Mouse (Mus musculus) left cerebral cortex, postnatal 10 days (tissue): ENCODE measurements around the gene Osm. TPM values are rescaled to one million over a fixed set of nuclear protein-coding genes. Genes with fewer than 3 reads are reported as not detected.

Source experiments
- DNase-seq, 2 experiments: peaks; one replicate each; pipeline ENCODE4 v3.0.0; 2021 to 2022; ENCODE audit warnings: low spot score in 2 of 2, mixed read lengths in 1 of 2; ENCODE audit errors: extremely low spot score in 1 of 2
- intact Hi-C: fragments of 180-260 bp; cut with DNase I; formaldehyde crosslinking; loops from one replicate; pipeline ENCODE4 v1.15.1; 2025
- total RNA-seq, 2 experiments: library from RNA; stranded (reverse); gene quantifications; 2 replicates each; pipeline ENCODE4 v1.2.3; 2021

Osm gene
- total RNA-seq, result not detected

DNA sequence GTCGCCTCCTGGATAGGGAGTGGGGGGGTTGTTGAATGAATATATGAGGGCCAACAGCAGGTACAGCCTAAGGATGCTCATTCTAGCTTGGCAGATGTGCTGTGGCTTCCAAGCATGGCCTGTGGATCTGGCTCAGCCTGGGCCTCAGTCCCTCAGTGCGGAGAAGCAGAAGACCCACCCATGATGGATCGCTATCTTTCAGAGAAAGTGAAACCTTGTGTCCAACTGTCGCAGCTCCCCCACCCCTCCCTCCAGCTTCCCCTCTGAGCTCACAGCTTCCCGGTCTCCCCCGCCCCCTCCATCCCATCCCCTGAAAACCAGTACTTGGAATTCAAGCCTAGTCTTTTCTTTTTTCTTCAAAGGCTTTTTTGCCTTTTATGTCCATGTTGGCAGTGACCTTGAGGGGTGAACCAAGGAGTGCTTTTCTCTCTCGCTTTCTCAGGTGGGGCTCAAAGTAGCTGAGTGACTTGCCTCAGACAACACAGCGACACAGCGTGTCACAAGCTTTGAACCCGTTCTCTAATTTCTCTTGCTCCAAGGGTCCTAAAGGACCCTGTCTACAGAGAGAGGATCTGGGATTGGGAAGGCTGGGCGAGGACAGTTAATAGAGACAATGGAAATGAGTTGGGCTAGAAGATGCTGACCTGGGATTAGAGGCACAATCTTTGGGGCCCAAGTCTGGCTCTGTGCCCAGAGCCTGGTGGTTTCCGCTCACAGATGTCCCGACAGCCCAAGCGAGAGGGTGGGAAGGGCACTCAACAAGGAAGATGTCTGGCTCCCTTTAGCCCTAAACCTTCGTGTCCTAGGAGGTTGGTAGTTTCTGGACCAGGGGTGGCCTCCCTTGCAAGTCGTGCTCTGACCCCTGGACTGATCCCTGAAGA lies at the start of gene Osm:
Osm (plus strand) TSS at position 756 of the 881 bp plus-strand sequence.
- intact Hi-C loops, result no loop called here
- no peak for DNase-seq

DNA sequence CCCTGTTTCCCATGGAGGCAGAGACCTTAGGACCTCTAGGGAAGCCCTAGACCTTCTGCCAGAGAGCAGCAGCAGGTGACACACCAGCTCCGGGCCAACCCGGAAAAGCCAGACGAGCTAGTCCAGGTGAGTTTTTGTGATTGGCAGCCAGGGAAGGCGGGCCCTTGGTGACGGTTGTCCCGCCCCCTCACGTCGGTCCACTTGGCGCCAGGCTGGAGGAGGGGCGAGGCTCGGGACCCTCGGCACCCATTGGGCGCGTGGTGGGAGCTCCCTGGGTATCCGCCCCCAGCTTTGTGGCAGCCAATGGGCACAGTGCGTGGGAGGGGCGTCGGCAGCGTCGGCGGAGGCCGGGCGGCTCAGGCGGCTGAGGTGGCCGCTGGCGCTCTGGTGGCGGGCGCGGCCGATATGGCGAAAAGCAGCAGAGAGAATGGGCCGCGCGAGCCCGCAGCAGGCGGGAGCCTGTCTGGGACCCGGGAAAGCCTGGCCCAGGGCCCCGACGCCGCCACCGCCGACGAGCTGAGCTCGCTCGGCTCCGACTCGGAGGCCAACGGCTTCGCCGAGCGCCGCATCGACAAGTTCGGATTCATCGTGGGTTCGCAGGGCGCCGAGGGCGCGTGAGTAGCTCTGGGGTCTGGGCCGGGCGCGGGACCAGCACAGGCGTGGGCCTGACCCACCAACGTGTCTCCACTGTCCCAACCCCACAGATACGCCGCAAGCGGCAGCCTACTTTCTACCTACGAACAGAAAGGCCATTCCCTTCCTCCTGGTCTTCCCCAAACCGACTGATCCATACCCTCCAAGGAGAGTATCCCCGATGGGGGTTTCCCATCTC lies 49.5 kb upstream of the Osm start, which contains the start of gene Tbc1d10a:
Tbc1d10a (plus strand) TSS at position 304 of the 832 bp plus-strand sequence.
- DNase-seq, result peak; percentile 97 to 100
- intact Hi-C loops, result no loop called here

DNA sequence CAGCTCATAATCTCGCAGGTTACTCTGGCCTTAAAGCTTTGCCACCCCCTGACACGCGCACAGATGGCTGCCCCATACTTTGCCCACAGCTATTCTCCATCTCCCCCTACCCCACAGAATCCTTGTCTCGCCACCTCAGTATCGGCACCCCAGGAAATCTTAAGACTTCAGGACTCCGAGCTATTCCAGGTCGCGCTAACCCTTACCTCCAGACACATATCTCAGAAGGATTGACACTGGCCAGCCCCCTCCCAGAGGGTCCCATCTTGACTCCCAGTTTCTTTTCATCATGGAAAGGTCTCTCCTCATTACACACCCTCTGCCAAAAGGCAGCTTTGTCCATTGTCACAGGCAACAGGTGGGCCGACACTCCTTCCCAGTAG lies 48.9 kb upstream of the Osm start:
- intact Hi-C loops, result no loop called here
- DNase-seq, result no peak

DNA sequence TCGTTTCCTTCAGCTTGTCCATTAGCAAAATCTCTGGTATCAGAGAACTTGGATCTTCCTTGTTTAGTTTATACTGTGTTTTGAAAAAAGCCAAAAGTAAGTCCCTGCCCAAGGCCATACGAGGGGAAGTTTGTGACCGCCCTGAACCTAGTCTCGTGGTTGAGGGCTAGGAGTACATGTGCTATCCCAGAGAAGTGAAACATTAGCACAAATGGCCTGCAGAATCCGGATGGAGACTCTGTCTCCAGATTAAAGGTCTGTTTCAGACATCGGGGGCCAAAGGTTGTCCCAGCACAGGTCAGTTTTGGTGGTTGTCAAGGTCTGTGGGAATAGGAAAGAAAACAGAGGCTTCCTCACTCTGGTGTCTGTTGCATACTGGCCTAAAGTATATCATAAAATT lies 47.0 kb upstream of the Osm start:
- intact Hi-C loops, result no loop called here

DNA sequence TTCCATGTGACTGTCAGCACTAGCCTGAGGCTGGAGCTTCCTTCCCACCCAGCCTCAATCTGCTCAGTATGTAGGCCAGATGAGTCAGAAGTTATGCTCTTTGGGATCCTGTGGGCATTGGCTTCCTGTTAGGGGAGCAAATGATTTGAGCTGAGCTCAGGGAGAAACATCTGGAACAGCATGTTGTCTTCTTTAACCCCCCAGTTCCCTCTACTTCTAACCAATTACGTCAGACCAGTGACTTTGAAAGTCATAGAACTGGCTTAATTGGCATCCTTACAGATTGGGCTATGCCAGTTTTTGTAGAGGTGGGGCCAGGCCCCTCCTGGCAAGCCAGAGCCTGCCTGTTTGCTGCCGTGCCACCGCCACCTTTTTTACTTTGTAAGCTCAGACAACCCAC lies 45.5 kb upstream of the Osm start:
- intact Hi-C loops, result no loop called here

More for the DNA sequence above, 47.0 kb upstream of the Osm start:
- no peak for DNase-seq

DNA sequence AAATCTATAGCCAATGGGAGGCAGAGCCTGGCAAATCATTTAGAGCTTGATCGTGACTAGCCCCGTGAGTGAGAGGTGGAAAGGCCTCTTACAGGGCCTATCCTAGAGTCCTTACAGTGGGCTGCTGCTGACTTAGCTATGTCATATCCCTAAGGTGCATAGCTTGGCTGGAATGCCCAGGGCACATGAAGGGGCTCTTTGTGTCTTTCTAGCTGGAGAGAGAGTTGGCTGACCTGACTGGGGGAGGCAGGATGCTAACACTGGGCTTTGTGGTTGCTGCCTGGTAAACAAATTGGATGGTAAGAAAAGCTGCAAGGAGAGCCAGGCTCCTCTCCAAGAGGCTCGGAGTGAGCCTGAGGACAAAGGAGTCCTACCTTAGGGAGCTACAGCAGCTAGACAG lies 43.5 kb upstream of the Osm start:
- intact Hi-C loops, result no loop called here
- DNase-seq, result no peak

More for the DNA sequence above, 45.5 kb upstream of the Osm start:
- DNase-seq, result no peak

DNA sequence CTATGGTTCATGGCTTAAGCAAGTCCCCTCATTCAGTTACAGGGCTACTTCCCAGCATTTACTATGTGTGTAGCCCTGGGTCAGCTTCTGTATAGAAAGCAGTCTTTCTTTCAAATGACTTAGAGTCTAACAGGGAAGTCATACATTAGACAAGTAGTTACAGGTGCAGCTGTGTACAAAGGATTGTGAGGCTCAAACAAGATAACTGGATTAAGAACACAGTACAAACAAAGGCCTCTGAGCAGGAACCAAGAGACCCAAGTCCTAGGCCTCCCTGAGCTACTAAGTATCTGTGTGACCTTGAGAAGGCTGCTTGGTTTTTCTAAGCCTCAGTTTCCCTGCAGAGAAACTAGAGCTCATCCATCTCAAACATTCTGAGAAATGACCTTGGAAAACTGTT lies 42.8 kb upstream of the Osm start:
- intact Hi-C loops, result no loop called here

DNA sequence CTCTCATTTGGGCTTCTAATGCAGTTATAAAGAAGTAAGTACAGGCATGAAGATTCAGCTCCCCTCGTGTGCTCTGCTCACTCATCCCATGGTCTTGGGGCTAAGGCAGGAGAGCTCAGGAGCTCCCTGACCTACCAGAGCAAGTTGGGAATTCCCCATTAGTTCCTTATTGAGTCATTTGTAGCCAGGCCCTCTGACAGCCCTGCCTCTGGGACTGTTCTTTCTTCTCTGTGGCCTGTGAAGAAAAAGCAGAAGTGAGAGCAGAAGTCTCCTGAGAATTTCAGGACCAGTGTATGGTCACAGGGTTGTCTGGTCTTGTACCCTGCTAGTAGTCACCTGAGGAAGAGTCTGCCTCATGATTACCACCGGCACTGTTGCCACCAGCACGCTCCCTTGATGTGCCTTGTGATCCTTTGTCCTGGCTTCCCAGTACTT lies 40.6 kb upstream of the Osm start:
- no peak for DNase-seq
- intact Hi-C loops, result no loop called here

More for the DNA sequence above, 42.8 kb upstream of the Osm start:
- DNase-seq, result no peak

DNA sequence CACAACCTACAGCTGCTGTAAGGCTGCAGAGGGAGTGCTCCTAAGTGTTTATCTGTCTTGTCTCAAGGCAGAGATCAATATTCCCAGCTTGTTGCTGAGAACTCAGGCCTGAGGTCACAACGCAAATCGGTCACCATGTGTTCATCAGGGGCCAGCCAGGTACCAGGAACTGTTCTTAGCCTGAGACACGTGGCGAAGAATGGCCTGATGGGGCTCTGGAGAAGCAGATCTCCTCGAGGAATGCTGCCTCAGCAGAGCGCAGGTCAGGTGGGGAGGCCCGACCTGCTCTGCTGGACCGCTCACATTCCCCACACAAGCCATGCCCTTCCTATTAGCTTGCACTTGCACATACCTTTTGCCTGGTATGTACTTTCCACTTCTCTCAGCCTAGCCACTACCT lies 39.6 kb upstream of the Osm start:
- no peak for DNase-seq
- intact Hi-C loops, result no loop called here

DNA sequence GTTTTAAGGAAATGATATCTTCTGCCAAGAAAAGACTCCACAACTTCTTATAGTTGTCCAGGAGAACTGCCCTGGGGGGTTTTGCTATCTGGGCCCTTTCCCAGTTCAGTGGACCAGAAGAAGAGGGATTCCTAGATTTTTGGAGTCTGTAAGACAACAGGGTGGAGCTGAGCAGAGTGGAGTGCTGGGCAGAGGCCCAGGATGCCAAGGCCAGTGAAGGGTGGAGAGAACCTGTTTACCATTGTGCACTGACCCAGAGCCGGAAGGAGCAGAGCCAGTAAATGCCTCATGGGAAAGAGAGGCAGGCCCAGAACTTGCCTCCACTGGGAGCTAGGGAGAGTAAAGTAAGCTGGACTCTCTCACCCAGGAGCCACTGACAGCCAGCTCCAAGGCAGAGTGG lies 38.5 kb upstream of the Osm start:
- intact Hi-C loops, result no loop called here
- no peak for DNase-seq

DNA sequence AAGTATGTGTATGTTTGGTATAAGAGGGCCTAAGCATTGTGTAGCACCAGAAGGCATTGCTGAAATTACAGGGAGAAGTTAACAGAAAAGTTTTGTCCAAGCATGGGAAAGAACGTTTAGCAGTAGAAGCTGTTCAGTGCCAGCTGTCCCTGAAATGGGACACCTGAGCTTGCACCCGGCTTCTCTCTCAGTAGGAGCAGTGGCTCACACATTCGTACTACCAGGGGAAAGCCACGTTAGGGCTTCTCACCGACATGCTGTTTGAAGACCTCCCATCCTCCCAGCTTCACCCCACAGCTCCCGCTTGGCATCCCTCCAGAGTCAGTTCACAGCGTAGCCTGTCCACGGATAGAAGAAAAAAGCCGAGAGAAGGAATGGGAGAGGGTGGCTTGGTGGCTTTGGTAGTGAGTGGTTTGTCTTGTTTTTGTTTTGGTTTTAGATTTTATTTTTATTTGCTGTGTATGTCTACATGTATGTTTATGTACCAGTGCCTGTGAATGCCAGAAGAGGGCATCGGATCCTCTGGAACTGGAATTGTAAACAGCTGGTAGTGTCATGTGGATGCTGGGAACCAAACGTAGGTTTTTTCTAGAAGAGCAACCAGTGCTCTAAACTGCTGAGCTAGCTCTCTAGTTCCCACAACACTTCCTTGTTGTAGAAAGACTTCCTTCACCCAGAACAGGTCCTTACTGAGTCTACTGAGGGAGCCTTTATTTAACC lies 34.1 kb upstream of the Osm start:
- intact Hi-C loops, result no loop called here
- no peak for DNase-seq

DNA sequence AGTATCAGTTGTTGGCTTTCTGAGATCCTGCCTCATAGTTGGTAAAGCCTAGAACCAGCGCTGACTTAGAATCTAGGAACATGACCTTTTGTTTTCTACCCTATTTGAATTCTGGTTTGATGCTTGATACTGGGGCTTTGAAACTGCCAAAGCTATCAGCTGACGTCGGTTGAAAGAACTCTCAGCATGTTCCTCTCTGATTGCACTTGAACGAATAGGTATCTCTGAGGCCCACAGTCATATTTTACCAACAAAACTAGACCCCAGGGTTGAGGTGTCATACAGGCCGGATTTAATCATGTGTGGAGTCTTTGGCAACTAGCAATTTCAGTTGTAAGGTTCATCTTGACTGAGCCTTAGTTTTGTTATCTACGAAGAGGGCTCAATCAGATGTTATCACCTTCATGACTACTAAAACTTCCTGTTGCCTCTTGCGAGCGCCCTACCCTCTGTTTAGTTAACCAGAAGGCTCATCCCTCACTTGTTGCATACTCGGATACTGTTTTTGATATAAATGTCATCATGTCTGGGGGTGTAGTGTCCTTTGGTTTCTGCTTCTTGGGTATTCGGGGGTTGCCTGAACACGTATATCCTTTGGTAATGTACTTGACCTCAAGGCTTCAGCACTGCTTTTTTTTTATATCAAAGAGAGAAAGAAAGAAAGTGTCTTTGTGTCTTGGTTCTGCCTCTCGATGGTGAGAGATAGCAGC lies 33.1 kb upstream of the Osm start:
- DNase-seq, result no peak
- intact Hi-C loops, result no loop called here

DNA sequence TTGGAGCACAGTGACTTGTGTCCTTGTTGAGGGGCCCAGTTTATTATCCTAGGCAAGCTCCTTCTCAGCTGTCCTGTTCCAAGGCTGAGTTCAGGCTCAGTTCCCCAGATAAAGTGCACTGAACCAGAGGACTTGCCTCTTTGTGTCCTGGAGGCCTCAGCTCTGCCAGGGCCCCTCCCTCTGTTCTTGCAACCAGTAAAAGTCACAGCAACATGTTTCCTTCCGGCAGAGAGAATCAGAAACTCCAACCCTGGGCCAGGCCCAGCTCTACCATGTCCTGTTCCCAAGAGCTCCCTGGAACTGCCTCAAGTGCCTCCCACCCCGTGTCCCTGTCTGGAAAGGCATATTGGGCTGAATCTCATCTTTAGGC lies 32.5 kb upstream of the Osm start:
- intact Hi-C loops, result no loop called here
- DNase-seq, result peak in 1 of 2 experiments; percentile 65

DNA sequence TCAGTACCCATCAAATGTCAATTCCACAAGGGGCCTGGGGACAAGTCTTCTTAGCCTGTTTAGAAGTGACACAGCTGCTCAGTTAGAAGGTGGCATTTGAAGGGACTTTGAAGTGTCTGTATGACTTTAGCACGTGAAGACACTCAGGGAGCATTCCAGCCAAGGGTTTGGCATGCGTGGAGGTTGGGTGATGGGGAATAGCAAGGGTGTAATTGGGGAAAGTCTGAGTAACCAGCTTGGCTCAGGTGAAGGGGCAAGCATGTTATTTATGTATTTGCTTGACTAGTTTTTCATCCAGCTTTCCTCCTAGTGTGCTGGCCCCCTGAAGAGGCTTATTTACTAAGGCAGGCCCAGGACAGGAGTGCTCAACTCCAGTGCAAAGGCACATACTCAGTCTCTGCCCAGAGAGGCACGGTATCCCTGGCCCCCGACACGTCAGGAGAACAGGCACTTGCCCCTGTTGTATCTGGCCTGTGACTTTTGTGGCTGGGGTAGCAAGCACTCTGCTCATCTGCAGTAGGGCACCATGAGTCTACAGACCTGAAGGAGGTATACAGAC lies 31.0 kb upstream of the Osm start:
- no peak for DNase-seq
- intact Hi-C loops, result no loop called here

DNA sequence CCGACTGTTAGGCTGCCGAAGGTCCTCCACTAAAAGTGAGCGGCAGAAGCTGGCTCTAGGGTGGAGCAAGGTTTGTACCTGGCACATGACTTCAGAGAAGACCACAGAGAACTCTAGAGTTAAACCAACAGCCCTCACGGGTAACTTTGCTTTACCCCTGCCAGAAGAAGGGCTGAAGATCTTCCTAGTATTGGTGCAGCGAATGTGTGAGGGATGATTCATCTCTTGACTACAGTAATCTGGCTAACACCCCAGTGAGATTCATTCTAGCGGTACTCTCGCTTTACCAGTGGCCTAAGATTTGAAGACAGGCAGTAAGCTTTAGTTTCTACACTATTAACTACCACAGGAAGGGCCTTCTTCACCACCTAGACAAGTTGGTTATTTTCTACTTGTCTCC lies 30.3 kb upstream of the Osm start:
- DNase-seq, result no peak
- intact Hi-C loops, result no loop called here

DNA sequence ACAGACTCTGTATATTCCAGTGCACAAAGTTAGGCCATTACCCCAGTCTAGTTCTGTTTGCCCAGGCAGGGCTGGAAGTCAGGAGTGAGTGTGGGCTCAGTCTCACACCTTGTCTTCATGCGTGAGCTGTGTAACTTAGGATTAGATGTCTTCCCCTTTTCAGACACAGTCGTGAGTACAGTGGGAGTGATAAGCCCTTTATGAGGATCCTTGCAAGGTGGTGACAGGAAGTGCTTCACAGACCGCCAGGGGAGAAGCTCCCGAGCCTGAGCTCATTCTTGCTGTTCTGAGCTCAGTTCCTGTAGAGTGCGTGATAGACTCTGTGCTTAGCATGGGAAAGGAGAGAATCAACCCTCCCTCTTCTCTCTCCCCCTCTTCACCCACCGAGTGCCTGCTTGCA lies 29.7 kb upstream of the Osm start:
- DNase-seq, result no peak
- intact Hi-C loops, result no loop called here

DNA sequence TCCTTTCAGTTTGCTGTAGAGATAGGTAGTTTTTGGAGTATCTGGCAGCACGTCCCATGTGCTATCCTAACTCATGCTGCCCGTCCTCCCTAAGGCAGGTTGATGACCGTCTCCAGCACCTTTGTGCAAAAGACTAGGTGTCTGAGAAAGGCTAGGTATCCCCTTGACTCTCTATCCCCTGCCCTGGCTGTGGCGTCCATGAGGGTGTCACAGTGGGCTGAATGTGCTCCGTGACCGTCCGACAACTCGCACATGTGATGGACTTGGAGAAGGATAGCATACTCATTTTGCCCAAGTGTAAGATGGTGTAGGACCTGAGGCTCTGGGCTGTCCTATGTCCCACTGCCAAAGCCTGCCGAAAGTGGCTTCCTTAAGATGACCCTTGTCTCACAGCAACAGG lies 28.6 kb upstream of the Osm start:
- DNase-seq, result no peak
- intact Hi-C loops, result no loop called here

DNA sequence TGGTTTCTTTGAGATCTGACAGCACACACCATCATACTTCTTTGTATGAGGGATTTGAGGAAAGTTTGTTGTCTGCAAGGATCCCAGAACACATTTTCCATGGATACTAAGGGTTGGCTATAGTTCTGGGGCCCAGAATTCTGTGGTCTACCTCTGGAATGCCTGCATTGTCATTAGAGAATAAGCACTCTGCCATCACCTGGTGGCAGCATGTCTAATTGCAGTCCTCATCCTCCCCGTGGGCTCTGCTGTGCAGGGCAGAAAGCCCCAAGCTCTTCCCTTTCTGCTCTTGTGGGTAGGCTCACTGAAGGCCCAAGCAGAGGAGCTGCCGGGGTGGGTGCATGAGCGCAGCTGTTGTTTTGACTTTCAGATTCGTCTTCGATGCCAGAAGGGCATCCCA lies 26.7 kb upstream of the Osm start:
- intact Hi-C loops, result no loop called here
- no peak for DNase-seq

DNA sequence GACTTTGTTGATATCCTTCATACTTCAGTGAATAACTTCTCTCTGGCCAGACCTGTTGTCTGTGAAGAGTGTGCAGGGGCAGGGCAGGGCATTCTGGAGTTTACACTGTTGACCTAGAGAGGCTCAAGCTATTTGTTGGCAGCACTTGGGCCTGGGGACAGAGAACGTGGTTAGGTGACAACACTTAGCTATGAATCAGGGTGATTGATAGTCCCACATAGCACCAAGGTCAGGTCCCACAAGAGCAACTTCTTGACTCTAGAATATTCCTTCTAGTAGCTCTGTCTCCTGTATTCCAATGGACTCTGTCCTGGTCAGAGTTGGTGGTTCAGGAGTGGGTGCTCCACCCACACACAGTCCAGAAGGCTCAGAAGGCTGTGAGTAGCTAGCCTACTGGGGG lies 25.4 kb upstream of the Osm start:
- intact Hi-C loops, result no loop called here

More for the DNA sequence above, 25.4 kb upstream of the Osm start:
- DNase-seq, result no peak
